Mouse (Mus musculus) frontal cortex, postnatal 36 days (tissue): ENCODE results near the gene Taar8a.
"Not testable (repeated sequence)": the region's sequence is repeated elsewhere in the genome, so short reads cannot be mapped to it uniquely, and the experiment has no call there.

Source experiments
- DNase-seq, 2 experiments: peaks; one replicate each; pipeline ENCODE4 v3.0.0; 2022; ENCODE audit warnings: low spot score in 2 of 2

Gene Taar8a

GRCm38 (mm10) chr10:24076200-24076599, at the start of gene Taar8a:
Taar8a (plus strand) TSS chr10:24076500.
- DNase-seq: not testable (repeated sequence)

- DNase-seq: no peak
Measured at GRCm38 (mm10) chr10:24026922-24027321, 49.4 kb upstream of the Taar8a start, which contains the start of gene Taar7d. Taar7d (plus strand) TSS chr10:24027222.

- no peak for DNase-seq
Measured at GRCm38 (mm10) chr10:24031347-24031746, 45.0 kb upstream of the Taar8a start.

- DNase-seq: no peak
Measured at GRCm38 (mm10) chr10:24037314-24037713, 39.0 kb upstream of the Taar8a start, which contains the start of gene Taar7e. Taar7e (plus strand) TSS chr10:24037614.

- no peak for DNase-seq
Measured at GRCm38 (mm10) chr10:24040120-24040869, 36.0 kb upstream of the Taar8a start.

- no peak for DNase-seq
Measured at GRCm38 (mm10) chr10:24049210-24049609, 27.1 kb upstream of the Taar8a start, which contains the start of gene Taar7f. Taar7f (plus strand) TSS chr10:24049510.

GRCm38 (mm10) chr10:24052039-24052438, 24.3 kb upstream of the Taar8a start:
- no peak for DNase-seq

- DNase-seq: no peak
Measured at GRCm38 (mm10) chr10:24058986-24059385, 17.3 kb upstream of the Taar8a start.

GRCm38 (mm10) chr10:24074751-24075150, 1.5 kb upstream of the Taar8a start:
- not testable (repeated sequence) for DNase-seq

- peak; percentile 40 to 43 for DNase-seq
Measured at GRCm38 (mm10) chr10:24080166-24080565, 3.9 kb downstream of the Taar8a start.

GRCm38 (mm10) chr10:24085936-24086335, 9.6 kb downstream of the Taar8a start:
- no peak for DNase-seq

GRCm38 (mm10) chr10:24086555-24086954, 10.3 kb downstream of the Taar8a start:
- DNase-seq: no peak

GRCm38 (mm10) chr10:24087168-24087567, 10.9 kb downstream of the Taar8a start:
- no peak for DNase-seq

- no peak for DNase-seq
Measured at GRCm38 (mm10) chr10:24092194-24092593, 15.9 kb downstream of the Taar8a start, which contains the start of gene Taar8b. Taar8b (minus strand) TSS chr10:24092294.

- not testable (repeated sequence) for DNase-seq
Measured at GRCm38 (mm10) chr10:24097010-24097409, 20.7 kb downstream of the Taar8a start.

GRCm38 (mm10) chr10:24101812-24102211, 25.5 kb downstream of the Taar8a start, which contains the start of gene Taar8c:
Taar8c (minus strand) TSS chr10:24101912.
- DNase-seq: not testable (repeated sequence)

- not testable (repeated sequence) for DNase-seq
Measured at GRCm38 (mm10) chr10:24103299-24103698, 27.0 kb downstream of the Taar8a start.

- DNase-seq: no peak
Measured at GRCm38 (mm10) chr10:24107747-24108146, 31.4 kb downstream of the Taar8a start.

- no peak for DNase-seq
Measured at GRCm38 (mm10) chr10:24108236-24108635, 31.9 kb downstream of the Taar8a start.

GRCm38 (mm10) chr10:24109434-24109833, 33.1 kb downstream of the Taar8a start, which contains the start of gene Taar9:
Taar9 (minus strand) TSS chr10:24109534.
- not testable (repeated sequence) for DNase-seq

GRCm38 (mm10) chr10:24111116-24111778, 34.9 kb downstream of the Taar8a start:
- peak; percentile 9 to 21 for DNase-seq
